Mouse (Mus musculus) heart, embryonic 13.5 days (tissue): ENCODE results near the gene Tfdp2. TPM values are rescaled to one million over a fixed set of nuclear protein-coding genes. Genes with fewer than 3 reads are reported as not detected.

Source experiments
- ATAC-seq: fragments of 200-750 bp; cut with Nextera tagmentation; 2 replicates; pipeline ENCODE4 v1.8.0; 2017; ENCODE audit warnings: moderate TSS enrichment; ENCODE audit not compliant: insufficient number of reproducible peaks, low FRiP score, low TSS enrichment; ENCODE audit errors: extremely low read depth
- H3K27ac ChIP-seq: fragments of 300-500 bp; sonication (generic); replicated peaks from 2 replicates; pipeline ENCODE4 v1.5.1; 2015; ENCODE audit warnings: moderate library complexity, mild to moderate bottlenecking, inconsistent platforms
- H3K27me3 ChIP-seq: fragments of 300-500 bp; sonication (generic); replicated peaks from 2 replicates; pipeline ENCODE4 v1.6.1; 2015; ENCODE audit warnings: mild to moderate bottlenecking, inconsistent platforms
- H3K36me3 ChIP-seq: fragments of 300-500 bp; sonication (generic); 2 replicates; pipeline ENCODE4 v1.6.1; 2015; ENCODE audit warnings: mild to moderate bottlenecking, inconsistent platforms
- H3K4me1 ChIP-seq: fragments of 300-500 bp; sonication (generic); 2 replicates; pipeline ENCODE4 v1.6.1; 2015; ENCODE audit warnings: inconsistent platforms
- H3K4me2 ChIP-seq: fragments of 300-500 bp; sonication (generic); 2 replicates; pipeline ENCODE4 v1.6.1; 2015; ENCODE audit warnings: inconsistent platforms, mild to moderate bottlenecking, moderate library complexity
- H3K4me3 ChIP-seq: fragments of 300-500 bp; sonication (generic); 2 replicates; pipeline ENCODE4 v1.5.1; 2015; ENCODE audit warnings: moderate library complexity, mild to moderate bottlenecking, inconsistent platforms
- H3K9ac ChIP-seq: fragments of 300-500 bp; sonication (generic); 2 replicates; pipeline ENCODE4 v1.6.1; 2015; ENCODE audit warnings: inconsistent platforms, mild to moderate bottlenecking, moderate library complexity
- H3K9me3 ChIP-seq: fragments of 300-500 bp; sonication (generic); 2 replicates; pipeline ENCODE4 v1.6.1; 2016; ENCODE audit warnings: inconsistent platforms
- WGBS: fragments of 180-500 bp; shearing (Covaris S2); methylation state at CpG from one replicate; pipeline ENCODE4 v1.1.7; 2015; ENCODE audit warnings: mixed read lengths; 5-methylcytosine and 5-hydroxymethylcytosine counted together
- polyA plus RNA-seq: library from polyadenylated mRNA; unstranded; fragments of >200 nt; fragmentation: Nextera tagmentation; extraction: Ambion mirVana; gene quantifications from 2 replicates; pipeline ENCODE4 v1.2.1, GENCODE M21; 2015

Gene Tfdp2
- polyA plus RNA-seq, 1 experiment from 2014 or later: 25.2 TPM

DNA sequence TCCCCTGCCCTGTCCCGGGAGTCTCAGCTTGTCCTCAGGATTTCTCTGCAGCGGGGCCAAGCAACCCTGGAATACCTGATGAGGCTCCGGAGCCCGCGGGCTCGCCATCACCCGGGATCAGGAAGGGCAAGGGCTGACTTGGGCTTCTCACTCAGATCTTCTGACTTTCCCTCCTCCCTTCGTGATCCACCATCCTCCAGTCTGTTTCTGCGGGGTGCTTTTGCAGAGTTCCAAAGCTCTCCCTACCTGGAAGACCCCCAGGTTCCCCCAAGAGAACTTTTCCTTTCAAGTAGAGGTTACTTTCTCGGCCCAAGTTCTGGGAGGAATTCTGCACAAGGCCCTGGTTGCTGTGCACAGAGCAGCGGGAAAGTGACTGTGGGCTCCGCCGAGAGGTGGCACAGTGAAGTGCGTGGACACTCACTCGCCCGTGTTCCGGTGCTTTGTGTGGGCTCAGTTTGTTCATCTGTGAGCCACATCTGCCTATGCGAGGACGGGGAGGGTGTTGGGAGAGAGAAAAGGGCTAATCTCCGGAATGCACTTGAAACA is 634 bp downstream of the Tfdp2 start:
- Histone ChIP-seq H3K4me1 (peaks cover 21% of the 10 kb centered on the region), H3K27ac (peak overlapping the region; percentile 90), H3K27me3 (no peaks in the 10 kb centered on the region), H3K9ac (peak overlapping the region; percentile 91), H3K9me3 (no peaks in the 10 kb centered on the region), H3K4me2 (peak overlapping the region; percentile 95), H3K4me3 (peak overlapping the region; percentile 92), H3K36me3 (no peaks in the 10 kb centered on the region)
- no peak for ATAC-seq
- under 1% methylated on average over 20 of the region's 20 CpGs for WGBS

DNA sequence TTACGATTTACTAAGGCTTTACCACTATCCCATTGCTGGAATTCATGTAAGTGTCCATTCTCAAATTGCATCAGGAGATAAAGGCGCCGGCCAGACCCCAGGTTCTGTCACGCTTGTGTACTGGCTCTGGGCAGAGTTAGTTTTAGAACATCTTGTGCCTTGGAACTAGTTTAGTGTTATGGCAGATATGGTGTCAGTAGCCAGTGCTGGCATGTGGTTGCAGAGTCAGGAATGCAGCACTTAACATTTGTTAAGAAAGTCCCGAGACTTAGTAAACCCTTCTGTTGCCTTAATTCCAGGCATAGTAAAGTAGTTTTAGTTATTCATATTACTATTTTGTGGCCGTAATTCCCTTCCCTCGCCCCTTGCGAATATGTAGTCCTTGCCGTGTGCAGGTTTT is 1.7 kb downstream of the Tfdp2 start:
- Histone ChIP-seq H3K27me3 (no peaks in the 10 kb centered on the region), H3K4me2 (peak overlapping the region; percentile 95), H3K36me3 (peaks cover 6% of the 10 kb centered on the region), H3K27ac (no peak overlapping the region), H3K9ac (no peak overlapping the region), H3K4me1 (peaks cover 21% of the 10 kb centered on the region), H3K9me3 (no peaks in the 10 kb centered on the region), H3K4me3 (peak overlapping the region; percentile 92)
- 58% methylated on average over 9 of the region's 9 CpGs for WGBS
- ATAC-seq: no peak

DNA sequence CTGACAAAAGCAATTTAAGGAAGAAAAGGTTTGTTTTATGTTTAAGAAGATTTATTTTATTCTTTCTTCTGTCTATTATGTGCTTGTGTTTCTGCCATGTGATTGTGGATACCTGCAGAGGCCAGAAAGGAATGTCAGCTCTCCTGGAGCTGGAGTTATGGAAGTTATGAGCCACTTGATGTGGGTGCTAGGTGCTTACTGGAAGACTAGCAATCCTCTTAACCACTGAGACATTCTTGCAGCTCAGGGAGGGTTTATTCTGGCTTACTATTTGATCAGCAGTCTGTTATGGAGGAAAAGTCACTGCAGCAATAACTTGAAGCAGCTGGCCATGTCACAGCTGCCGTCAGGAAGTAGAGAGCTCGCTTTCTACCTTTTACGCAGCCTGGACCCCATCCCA is 7.6 kb downstream of the Tfdp2 start:
- WGBS: 91% methylated on average over 3 of the region's 3 CpGs
- no peak overlapping the region for H3K4me3 ChIP-seq
- H3K9ac ChIP-seq: no peak overlapping the region
- H3K9me3 ChIP-seq: no peaks in the 10 kb centered on the region
- no peak for ATAC-seq
- no peaks in the 10 kb centered on the region for H3K27me3 ChIP-seq
- peaks cover 43% of the 10 kb centered on the region for H3K36me3 ChIP-seq
- no peak overlapping the region for H3K27ac ChIP-seq
- no peak overlapping the region for H3K4me2 ChIP-seq
- no peaks in the 10 kb centered on the region for H3K4me1 ChIP-seq

DNA sequence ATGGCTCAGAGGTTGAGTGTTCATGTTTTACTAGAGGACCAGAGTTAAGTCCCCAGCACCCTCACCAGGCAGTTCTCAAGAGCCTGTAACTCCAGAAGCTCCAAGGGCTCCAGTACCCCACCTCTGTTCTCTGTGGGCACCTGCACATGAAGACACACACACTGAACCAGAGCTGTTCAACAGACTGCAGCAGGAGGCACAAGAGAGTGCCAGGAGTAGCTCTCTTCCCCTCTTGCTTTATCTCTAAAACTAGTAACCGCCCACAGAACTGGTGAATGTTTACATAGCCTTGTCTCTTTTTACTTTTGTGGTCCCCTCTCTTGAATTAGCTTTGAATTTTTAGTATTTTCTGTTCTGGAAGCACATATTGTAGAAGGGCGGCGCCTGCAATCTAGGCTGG is 11.4 kb downstream of the Tfdp2 start:
- Histone ChIP-seq H3K9me3 (no peaks in the 10 kb centered on the region), H3K27ac (no peak overlapping the region), H3K9ac (no peak overlapping the region), H3K4me2 (no peak overlapping the region), H3K27me3 (no peaks in the 10 kb centered on the region), H3K36me3 (peaks cover 41% of the 10 kb centered on the region), H3K4me1 (no peaks in the 10 kb centered on the region), H3K4me3 (no peak overlapping the region)
- WGBS: 80% methylated on average over 3 of the region's 3 CpGs
- ATAC-seq: no peak

DNA sequence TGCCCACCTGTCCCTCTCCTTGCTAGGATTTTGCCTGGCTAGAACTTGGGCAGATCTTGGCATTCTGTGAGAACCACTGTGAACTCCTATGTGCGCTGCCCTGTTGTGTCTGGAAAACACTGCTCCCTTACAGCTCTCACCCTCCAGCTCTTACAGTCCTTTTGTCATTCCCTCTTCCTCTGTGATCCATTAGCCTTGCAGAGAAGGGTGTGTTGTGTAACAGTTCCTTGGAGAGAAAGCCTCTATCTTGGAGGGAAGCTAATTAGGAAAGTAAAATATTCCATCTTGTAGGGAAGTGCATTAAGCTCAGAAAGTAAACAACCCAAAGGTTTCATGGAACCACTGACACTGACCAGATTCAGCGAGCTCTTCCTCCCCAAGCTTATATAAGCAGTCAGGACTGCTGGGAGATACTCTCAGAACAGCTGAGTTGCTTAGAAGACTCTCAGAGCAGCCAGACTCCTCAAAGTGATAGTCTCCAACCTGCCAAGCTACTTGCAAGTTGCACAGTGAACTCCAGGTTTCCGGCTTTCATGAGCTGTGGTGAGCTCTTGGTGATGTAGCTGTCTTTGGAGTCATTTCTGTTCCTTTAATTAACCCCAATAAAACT is 17.1 kb downstream of the Tfdp2 start:
- Histone ChIP-seq H3K27me3 (no peaks in the 10 kb centered on the region), H3K27ac (no peak overlapping the region), H3K4me3 (no peak overlapping the region), H3K4me2 (no peak overlapping the region), H3K9ac (no peak overlapping the region), H3K36me3 (peaks cover 18% of the 10 kb centered on the region), H3K9me3 (no peaks in the 10 kb centered on the region), H3K4me1 (no peaks in the 10 kb centered on the region)
- 77% methylated on average over 3 of the region's 3 CpGs for WGBS
- ATAC-seq: no peak

DNA sequence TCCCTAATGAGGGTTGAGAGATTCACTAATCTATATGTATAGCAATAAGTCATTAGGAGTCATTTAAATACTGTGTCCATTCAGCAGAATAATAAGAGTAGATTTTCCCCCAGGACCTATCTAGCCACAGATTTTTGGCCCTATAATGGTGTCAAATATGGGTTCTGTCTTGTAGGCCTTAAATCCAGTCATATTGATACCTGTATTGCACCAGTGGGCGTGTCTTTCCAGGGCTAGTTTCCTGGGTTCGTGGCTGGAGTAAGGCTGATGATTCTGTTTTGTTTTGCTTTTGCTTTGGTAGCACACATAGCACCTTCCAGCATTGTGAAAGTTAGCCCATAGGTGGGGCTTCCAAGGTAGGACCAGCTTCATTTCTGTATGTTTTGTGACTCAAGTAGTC is 18.1 kb downstream of the Tfdp2 start:
- no peaks in the 10 kb centered on the region for H3K27me3 ChIP-seq
- no peak overlapping the region for H3K4me3 ChIP-seq
- H3K9ac ChIP-seq: no peak overlapping the region
- ATAC-seq: no peak
- no peaks in the 10 kb centered on the region for H3K4me1 ChIP-seq
- H3K27ac ChIP-seq: no peak overlapping the region
- H3K4me2 ChIP-seq: no peak overlapping the region
- WGBS: 82% methylated on average over 2 of the region's 2 CpGs
- H3K36me3 ChIP-seq: peaks cover 14% of the 10 kb centered on the region
- H3K9me3 ChIP-seq: no peaks in the 10 kb centered on the region

DNA sequence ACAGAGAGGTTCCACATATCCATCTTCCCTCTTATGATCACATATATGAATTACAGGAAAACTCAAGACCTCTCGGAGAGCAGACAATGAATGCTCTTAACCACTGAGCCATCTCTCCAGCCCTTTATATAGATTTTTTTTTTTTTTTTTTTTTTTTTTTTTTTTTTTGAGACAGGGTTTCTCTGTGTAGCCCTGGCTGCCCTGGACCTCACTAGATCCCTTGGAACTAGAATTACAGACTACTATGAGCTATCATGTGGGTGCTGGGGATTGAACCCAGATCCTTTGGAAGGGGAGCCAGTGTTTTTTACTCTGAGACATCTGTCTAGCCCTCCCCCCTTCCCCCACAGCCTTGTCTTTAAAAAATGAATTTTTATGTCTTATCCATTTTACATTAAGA is 21.2 kb downstream of the Tfdp2 start:
- Histone ChIP-seq H3K9ac (no peak overlapping the region), H3K9me3 (no peaks in the 10 kb centered on the region), H3K4me2 (no peak overlapping the region), H3K27ac (no peak overlapping the region), H3K4me3 (no peak overlapping the region), H3K4me1 (no peaks in the 10 kb centered on the region), H3K36me3 (peaks cover 14% of the 10 kb centered on the region), H3K27me3 (no peaks in the 10 kb centered on the region)
- ATAC-seq: no peak
- WGBS: 87% methylated on average over 1 of the region's 1 CpGs

DNA sequence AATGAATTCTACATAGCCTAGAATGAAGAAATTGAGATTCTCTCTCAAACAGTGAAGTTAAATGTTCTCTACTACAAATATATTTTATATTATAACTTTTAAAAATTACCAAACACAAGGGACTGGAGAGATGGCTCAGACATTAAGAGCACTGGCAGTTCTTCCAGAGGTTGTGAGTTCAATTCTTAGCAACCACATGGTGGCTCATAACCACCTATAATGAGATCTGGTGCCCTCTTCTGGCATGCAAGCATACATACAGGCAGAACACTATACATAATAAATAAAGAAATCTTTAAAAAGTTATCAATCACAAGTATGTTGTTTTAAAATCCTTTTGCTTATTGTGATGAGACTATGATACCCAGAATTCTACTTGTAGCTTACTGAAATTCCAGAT is 21.7 kb downstream of the Tfdp2 start:
- peaks cover 14% of the 10 kb centered on the region for H3K36me3 ChIP-seq

DNA sequence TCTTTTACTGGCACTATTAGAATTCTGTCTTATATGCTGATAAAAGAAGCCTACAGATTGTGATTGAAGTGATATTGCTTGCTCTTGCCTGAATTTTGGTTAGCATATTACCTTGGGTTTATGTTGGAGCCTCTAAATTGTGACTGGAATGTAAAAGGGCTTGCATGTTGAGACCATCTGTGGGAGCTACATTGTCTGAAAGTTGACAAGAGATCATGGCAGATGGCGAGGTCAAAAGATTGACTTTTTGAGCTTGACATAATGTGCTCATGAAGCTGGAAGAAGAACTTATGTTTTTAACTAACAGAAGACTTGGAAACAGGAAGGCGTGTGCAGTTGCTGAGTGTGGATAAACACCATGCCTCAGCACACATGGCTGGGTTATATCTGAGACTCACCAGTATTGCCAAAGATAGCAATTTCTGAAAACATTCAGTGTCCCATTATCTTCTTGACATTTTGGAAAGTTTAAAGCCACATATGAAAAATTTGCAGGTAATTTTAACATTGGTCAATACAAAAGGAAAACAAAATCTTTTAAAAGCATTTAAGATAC is 23.1 kb downstream of the Tfdp2 start:
- no peak overlapping the region for H3K27ac ChIP-seq
- no peak for ATAC-seq
- H3K4me2 ChIP-seq: no peak overlapping the region
- H3K9me3 ChIP-seq: no peaks in the 10 kb centered on the region
- WGBS: 64% methylated on average over 2 of the region's 2 CpGs
- peaks cover 10% of the 10 kb centered on the region for H3K4me1 ChIP-seq
- H3K9ac ChIP-seq: no peak overlapping the region
- no peaks in the 10 kb centered on the region for H3K27me3 ChIP-seq
- no peak overlapping the region for H3K4me3 ChIP-seq
- peaks cover 11% of the 10 kb centered on the region for H3K36me3 ChIP-seq

More for the DNA sequence above, 21.7 kb downstream of the Tfdp2 start:
- H3K27me3 ChIP-seq: no peaks in the 10 kb centered on the region
- no peak overlapping the region for H3K9ac ChIP-seq
- H3K9me3 ChIP-seq: no peaks in the 10 kb centered on the region
- H3K4me3 ChIP-seq: no peak overlapping the region
- no peaks in the 10 kb centered on the region for H3K4me1 ChIP-seq
- H3K4me2 ChIP-seq: no peak overlapping the region
- no peak overlapping the region for H3K27ac ChIP-seq
- ATAC-seq: no peak

DNA sequence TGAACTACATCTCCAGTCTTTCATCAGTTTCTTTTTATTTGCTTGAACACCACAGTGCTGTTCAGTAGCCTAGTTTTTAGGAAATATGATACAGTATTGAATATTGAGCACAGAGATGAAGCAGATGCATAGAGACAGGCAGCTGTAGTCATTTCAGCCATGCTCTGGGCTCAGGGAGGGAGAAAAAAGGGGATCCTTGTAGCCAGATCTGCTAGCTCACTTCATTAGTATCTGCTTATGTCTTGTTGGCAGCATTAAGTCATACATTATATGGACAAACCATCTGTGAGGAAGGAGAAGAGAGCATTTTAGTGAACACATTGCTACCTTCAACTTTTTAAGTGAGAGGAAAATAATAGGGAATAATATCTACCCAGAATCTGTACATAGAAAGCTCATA is 24.3 kb downstream of the Tfdp2 start:
- H3K9ac ChIP-seq: no peak overlapping the region
- H3K4me1 ChIP-seq: peaks cover 10% of the 10 kb centered on the region
- no peaks in the 10 kb centered on the region for H3K27me3 ChIP-seq
- H3K27ac ChIP-seq: no peak overlapping the region
- H3K36me3 ChIP-seq: no peaks in the 10 kb centered on the region
- ATAC-seq: no peak
- no peaks in the 10 kb centered on the region for H3K9me3 ChIP-seq
- H3K4me2 ChIP-seq: no peak overlapping the region
- H3K4me3 ChIP-seq: no peak overlapping the region

DNA sequence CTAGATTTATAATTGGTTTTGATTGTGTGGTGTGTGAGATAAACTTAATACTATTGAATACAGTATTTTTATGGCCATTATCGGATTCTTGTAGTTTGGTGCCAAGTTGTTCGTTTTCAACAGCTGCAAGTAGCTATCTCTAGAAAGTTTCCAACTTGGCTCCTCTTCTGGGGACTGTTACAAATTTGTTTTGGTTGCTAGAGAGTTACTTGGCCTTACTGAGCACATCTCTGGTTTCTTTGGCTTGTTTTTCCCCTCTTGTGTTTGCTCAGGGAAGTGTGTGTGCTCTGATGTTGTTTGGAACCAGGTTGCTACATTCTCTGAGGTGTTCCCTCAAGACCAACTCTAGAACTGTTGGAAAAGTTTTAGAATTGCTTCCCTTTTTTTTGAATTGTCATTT is 27.2 kb downstream of the Tfdp2 start:
- WGBS: 61% methylated on average over 2 of the region's 2 CpGs
- Histone ChIP-seq H3K27ac (peak overlapping the region; percentile 39), H3K4me2 (no peak overlapping the region), H3K4me1 (peaks cover 11% of the 10 kb centered on the region), H3K27me3 (no peaks in the 10 kb centered on the region), H3K36me3 (no peaks in the 10 kb centered on the region), H3K9ac (no peak overlapping the region), H3K9me3 (no peaks in the 10 kb centered on the region), H3K4me3 (no peak overlapping the region)
- no peak for ATAC-seq

DNA sequence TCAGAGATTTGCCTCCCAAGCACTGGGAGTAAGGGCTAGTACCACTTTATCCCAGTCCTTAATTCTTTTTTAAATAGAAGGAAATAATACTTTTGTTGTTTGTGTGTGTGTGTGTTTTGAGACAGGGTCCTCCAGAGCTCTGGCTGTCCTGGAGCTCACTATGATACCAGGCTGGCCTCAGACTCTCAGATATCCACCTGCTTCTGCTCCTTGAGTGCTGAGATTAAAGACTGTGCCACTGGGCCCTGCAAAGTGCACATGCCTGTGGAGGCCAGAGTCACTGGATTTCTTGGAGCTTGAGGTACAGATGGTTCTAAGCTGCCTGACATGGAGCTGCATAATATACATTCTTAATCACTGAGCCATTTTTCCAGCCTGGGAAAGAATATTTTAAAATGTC is 32.2 kb downstream of the Tfdp2 start:
- no peak overlapping the region for H3K4me2 ChIP-seq
- no peaks in the 10 kb centered on the region for H3K9me3 ChIP-seq
- H3K9ac ChIP-seq: no peak overlapping the region
- H3K4me1 ChIP-seq: peaks cover 12% of the 10 kb centered on the region
- no peak overlapping the region for H3K27ac ChIP-seq
- H3K36me3 ChIP-seq: no peaks in the 10 kb centered on the region
- H3K27me3 ChIP-seq: no peaks in the 10 kb centered on the region
- ATAC-seq: no peak
- H3K4me3 ChIP-seq: no peak overlapping the region
